Mouse (Mus musculus) embryonic facial prominence, embryonic 11.5 days (tissue): ENCODE results near the gene Gatd1. TPM values are rescaled to one million over a fixed set of nuclear protein-coding genes. Genes with fewer than 3 reads are reported as not detected.

Source experiments
- ATAC-seq: fragments of 200-750 bp; cut with Nextera tagmentation; replicated peaks from 2 replicates; pipeline ENCODE4 v1.8.0; 2017; ENCODE audit warnings: low read depth; ENCODE audit not compliant: insufficient number of reproducible peaks, low FRiP score, low TSS enrichment
- DNase-seq: peaks from one replicate; pipeline ENCODE4 v3.0.0-alpha.2; 2015; ENCODE audit warnings: low spot score
- H3K27ac ChIP-seq: fragments of 300-500 bp; sonication (generic); replicated peaks from 2 replicates; pipeline ENCODE4 v1.5.1; 2014; ENCODE audit warnings: mild to moderate bottlenecking, low read depth, low read length, control low read depth
- H3K27me3 ChIP-seq: fragments of 300-500 bp; sonication (generic); 2 replicates; pipeline ENCODE4 v1.6.1; 2014; ENCODE audit warnings: mild to moderate bottlenecking, low read length, moderate library complexity, mixed read lengths; ENCODE audit not compliant: control insufficient read depth, insufficient read depth
- H3K36me3 ChIP-seq: fragments of 300-500 bp; sonication (generic); replicated peaks from 2 replicates; pipeline ENCODE4 v1.6.1; 2014; ENCODE audit warnings: low read depth, mild to moderate bottlenecking, low read length, moderate library complexity, mixed read lengths; ENCODE audit not compliant: control insufficient read depth, insufficient read depth
- H3K4me1 ChIP-seq: fragments of 300-500 bp; sonication (generic); 2 replicates; pipeline ENCODE4 v1.6.1; 2014; ENCODE audit warnings: low read length, mixed read lengths; ENCODE audit not compliant: control insufficient read depth, insufficient read depth
- H3K4me2 ChIP-seq: fragments of 300-500 bp; sonication (generic); 2 replicates; pipeline ENCODE4 v1.6.1; 2014; ENCODE audit warnings: low read depth, mild to moderate bottlenecking, control low read depth, low read length, moderate library complexity
- H3K4me3 ChIP-seq: fragments of 300-500 bp; sonication (generic); 2 replicates; pipeline ENCODE4 v1.5.1; 2014; ENCODE audit warnings: low read depth, low read length, control low read depth
- H3K9ac ChIP-seq: fragments of 300-500 bp; sonication (generic); replicated peaks from 2 replicates; pipeline ENCODE4 v1.6.1; 2014; ENCODE audit warnings: mild to moderate bottlenecking, control low read depth, low read length
- H3K9me3 ChIP-seq: fragments of 300-500 bp; sonication (generic); replicated peaks from 2 replicates; pipeline ENCODE4 v1.6.1; 2016; ENCODE audit warnings: mild to moderate bottlenecking, low read length, inconsistent platforms, mixed read lengths; ENCODE audit not compliant: control insufficient read depth
- WGBS: fragments of 180-500 bp; shearing (Covaris S2); extraction: QIAGEN DNeasy Blood & Tissue Kit; methylation state at CpG from one replicate; pipeline ENCODE4 v1.1.7; 2014; 5-methylcytosine and 5-hydroxymethylcytosine counted together
- polyA plus RNA-seq: library from polyadenylated mRNA; unstranded; fragments of >200 nt; fragmentation: Nextera tagmentation; extraction: Ambion mirVana; gene quantifications from 2 replicates; pipeline ENCODE4 v1.2.1, GENCODE M21; 2014

The Gatd1 gene
- 44.6 and 51.0 TPM in 2 replicates for polyA plus RNA-seq

GRCm38 (mm10) chr7:141413809-141414584 lies at the start of gene Gatd1:
Gene Gatd1 (minus strand): TSS chr7:141414136.
- Histone ChIP-seq H3K27me3 (no peaks in the 10 kb centered on the region), H3K9me3 (no peaks in the 10 kb centered on the region), H3K4me2 (peak within 1 kb of the TSS; percentile 62), H3K9ac (peak within 1 kb of the TSS; percentile 84), H3K4me3 (peak within 1 kb of the TSS; percentile 71), H3K36me3 (peaks cover 4% of the 10 kb centered on the region), H3K4me1 (no peaks in the 10 kb centered on the region), H3K27ac (peak within 1 kb of the TSS; percentile 39; the same call in 1 of the 2 replicates)
- under 1% methylated on average over 46 of the region's 56 CpGs for WGBS
- peak; percentile 84 for ATAC-seq
- DNase-seq = peak; percentile 100

DNA sequence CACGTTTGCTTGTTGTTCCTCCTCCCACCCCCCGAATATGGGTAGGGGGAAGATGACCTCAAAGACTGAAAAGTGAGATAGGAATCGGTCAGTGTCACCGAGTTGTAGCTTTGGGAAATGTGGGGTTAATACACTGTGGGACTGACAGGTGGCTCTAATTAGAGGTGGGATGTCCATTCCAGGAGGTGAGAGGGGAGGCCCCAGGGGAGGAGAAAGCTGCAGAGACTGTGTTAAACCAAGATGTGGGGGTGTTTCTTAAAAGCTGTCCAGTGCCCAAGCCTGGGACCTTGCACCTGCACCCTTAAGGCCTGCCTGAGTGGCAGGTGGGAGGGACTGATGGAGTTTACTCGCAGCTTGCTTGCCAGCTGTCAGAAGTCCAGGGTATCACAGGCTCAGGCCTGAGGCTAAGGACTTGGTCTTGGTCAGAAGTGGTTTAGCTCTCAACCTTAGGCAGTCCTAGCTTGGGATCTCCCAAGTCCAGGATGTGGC lies 48.4 kb upstream of the Gatd1 start:
- Histone ChIP-seq H3K4me3 (peak overlapping the region; percentile 30; the same call in 1 of the 2 replicates), H3K27ac (no peak overlapping the region)

DNA sequence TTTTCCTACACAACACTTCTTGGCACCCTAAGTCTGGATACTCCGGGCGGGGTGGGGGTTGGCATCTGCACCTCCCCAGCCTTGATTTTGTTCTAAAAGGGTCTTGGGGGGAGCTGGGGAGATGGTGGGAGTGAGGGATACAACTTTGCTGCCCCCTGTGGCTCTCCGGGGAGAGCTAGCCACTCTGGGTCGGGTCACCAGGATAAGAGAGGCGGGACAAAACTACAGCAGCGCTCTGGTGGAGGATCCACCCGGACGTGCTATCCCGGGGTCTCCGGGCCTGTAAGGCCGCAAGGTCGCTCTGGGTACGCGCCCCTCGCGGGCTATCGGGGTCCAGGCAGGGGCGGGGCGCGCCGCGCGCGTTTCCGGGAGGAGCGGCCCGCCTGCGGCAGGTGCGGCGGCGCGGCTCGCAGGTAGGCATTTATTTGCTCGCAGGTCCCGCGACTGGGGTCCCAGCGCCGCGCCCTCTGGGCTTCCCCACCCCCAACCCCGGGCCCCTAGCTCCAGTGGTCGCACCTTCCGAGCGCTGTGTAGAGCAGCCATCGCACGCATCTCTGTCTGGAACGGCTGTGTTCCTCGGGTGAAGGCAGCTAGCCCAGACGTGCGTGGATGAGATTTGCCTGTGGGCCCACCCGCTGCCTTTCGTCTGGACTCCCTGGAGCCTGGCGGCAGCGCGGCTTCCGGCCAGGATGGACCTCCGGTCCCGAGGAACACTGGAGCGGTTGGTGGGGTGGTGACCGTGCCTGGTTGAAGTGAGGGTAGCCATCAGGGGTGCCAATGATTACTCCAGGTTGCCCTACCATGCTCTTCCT lies 47.8 kb upstream of the Gatd1 start:
- H3K4me3 ChIP-seq = peak overlapping the region; percentile 30
- H3K4me1 ChIP-seq = peaks cover 17% of the 10 kb centered on the region
- H3K9ac ChIP-seq = peak overlapping the region; percentile 45
- H3K27me3 ChIP-seq = peaks cover 47% of the 10 kb centered on the region
- H3K27ac ChIP-seq = no peak overlapping the region
- ATAC-seq (no peak), DNase-seq (no peak)
- no peaks in the 10 kb centered on the region for H3K9me3 ChIP-seq
- WGBS = 2% methylated on average over 59 of the region's 59 CpGs
- H3K36me3 ChIP-seq = no peaks in the 10 kb centered on the region
- H3K4me2 ChIP-seq = peak overlapping the region; percentile 76

More for the DNA sequence above, 48.4 kb upstream of the Gatd1 start:
- ATAC-seq (no peak), DNase-seq (no peak)
- H3K4me1 ChIP-seq = peaks cover 17% of the 10 kb centered on the region
- H3K27me3 ChIP-seq = peaks cover 47% of the 10 kb centered on the region
- H3K4me2 ChIP-seq = peak overlapping the region; percentile 76; the same call in 1 of the 2 replicates
- 15% methylated on average over 5 of the region's 5 CpGs for WGBS
- H3K9me3 ChIP-seq = no peaks in the 10 kb centered on the region
- H3K9ac ChIP-seq = peak overlapping the region; percentile 45
- H3K36me3 ChIP-seq = no peaks in the 10 kb centered on the region

- H3K4me1 ChIP-seq = peaks cover 20% of the 10 kb centered on the region
- no peak for ATAC-seq
- no peaks in the 10 kb centered on the region for H3K36me3 ChIP-seq
- peak within 1 kb of the TSS; percentile 76 for H3K4me2 ChIP-seq
- 66% methylated on average over 15 of the region's 15 CpGs for WGBS
- DNase-seq = no peak
- H3K4me3 ChIP-seq = peak within 1 kb of the TSS; percentile 30
- no peaks in the 10 kb centered on the region for H3K9me3 ChIP-seq
- no peak within 1 kb of the TSS for H3K27ac ChIP-seq
- H3K27me3 ChIP-seq = peaks cover 44% of the 10 kb centered on the region
- peak within 1 kb of the TSS; percentile 45 for H3K9ac ChIP-seq
Observed at GRCm38 (mm10) chr7:141460391-141461113, 46.6 kb upstream of the Gatd1 start, which contains the start of gene Cracr2b. Gene Cracr2b (plus strand): TSS chr7:141461094.

DNA sequence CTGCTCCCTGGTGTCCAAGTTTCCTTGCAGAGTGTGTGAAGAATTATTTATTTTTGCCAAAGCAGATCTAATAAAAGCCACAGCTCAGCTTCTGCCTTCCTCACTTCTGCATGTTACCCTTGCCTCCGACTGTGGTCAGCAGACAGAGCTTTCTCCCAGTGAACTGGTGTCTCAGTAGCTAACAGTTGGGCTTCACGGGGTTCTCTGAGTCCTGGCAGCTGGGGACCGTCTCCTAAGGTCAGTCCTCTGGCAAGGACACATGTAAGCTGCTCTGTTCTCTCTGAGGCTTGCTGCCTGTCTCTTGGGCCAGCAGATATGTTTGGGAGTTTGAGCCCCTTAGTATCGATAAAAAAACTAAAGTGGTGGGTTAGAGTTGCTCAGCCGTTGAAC lies 46.1 kb upstream of the Gatd1 start:
- H3K4me2 ChIP-seq = no peak overlapping the region
- peaks cover 41% of the 10 kb centered on the region for H3K27me3 ChIP-seq
- WGBS = 65% methylated on average over 5 of the region's 5 CpGs
- no peak overlapping the region for H3K27ac ChIP-seq
- no peak overlapping the region for H3K9ac ChIP-seq
- no peak overlapping the region for H3K4me3 ChIP-seq
- H3K9me3 ChIP-seq = no peaks in the 10 kb centered on the region
- ATAC-seq (no peak), DNase-seq (no peak)
- peaks cover 18% of the 10 kb centered on the region for H3K4me1 ChIP-seq
- H3K36me3 ChIP-seq = no peaks in the 10 kb centered on the region

GRCm38 (mm10) chr7:141459301-141459711 lies 45.4 kb upstream of the Gatd1 start:
- Histone ChIP-seq H3K36me3 (no peaks in the 10 kb centered on the region), H3K9me3 (no peaks in the 10 kb centered on the region), H3K27ac (no peak overlapping the region), H3K9ac (no peak overlapping the region), H3K27me3 (peaks cover 34% of the 10 kb centered on the region), H3K4me3 (no peak overlapping the region), H3K4me1 (peaks cover 13% of the 10 kb centered on the region), H3K4me2 (no peak overlapping the region)
- ATAC-seq (no peak), DNase-seq (no peak)
- WGBS = 85% methylated on average over 17 of the region's 17 CpGs

GRCm38 (mm10) chr7:141458661-141459060 lies 44.7 kb upstream of the Gatd1 start:
- DNase-seq (no peak), ATAC-seq (no peak)
- Histone ChIP-seq H3K4me3 (no peak overlapping the region), H3K4me2 (no peak overlapping the region), H3K36me3 (no peaks in the 10 kb centered on the region), H3K9me3 (no peaks in the 10 kb centered on the region), H3K27me3 (peaks cover 28% of the 10 kb centered on the region), H3K9ac (no peak overlapping the region), H3K27ac (no peak overlapping the region), H3K4me1 (peaks cover 12% of the 10 kb centered on the region)
- WGBS = 88% methylated on average over 11 of the region's 11 CpGs
